26 mouse cellular contexts compared by ENCODE assay signal in the genomic region with DNA sequence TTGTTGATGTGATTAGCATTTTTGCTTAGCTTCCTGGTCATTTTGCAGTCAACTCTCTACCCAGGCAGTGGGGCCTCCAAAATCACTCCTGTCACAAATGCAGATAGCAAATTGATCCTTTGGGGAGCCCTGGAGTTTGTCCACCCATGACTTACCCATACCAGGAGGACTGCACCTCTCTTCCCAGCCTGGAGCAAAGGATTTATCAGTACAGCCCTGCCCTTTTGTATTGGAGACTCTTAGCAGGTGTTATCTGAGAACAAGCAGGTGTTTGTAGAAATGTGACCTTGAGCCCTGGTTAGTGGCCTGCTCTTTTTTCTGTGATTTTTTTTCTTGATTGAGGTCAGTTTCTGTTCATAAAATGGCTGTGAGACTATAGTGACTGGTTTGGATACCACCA.
A peak's percentile ranks its signal among the peaks of the same experiment; 100 is the strongest.
DNase-seq lines count a peak whose midpoint lies in the region; ATAC-seq and TF ChIP-seq lines count a peak whose summit lies in the region.
"Had no signal": no experiment of that assay in that cellular context is flagged by ENCODE, and none has a peak within 500 bp of the region (broad histone marks: within the 10 kb centered on the region; RNA-seq: fewer than 3 reads in every experiment).

No protein-coding gene starts in this region.

- peak; percentile 58; the same call in 1 of the 2 replicates for ATAC-seq in stomach, embryonic 16.5 days (ENCODE audit: insufficient read depth, low FRiP score)
- ATAC-seq in erythroid progenitor cell, adult 5-6 weeks (replicated peaks; ENCODE audit: low FRiP score, poor library complexity, severe bottlenecking) = no peak
- no peak for ATAC-seq in kidney, embryonic 15.5 days (replicated peaks; ENCODE audit: low FRiP score)
- ATAC-seq: forebrain, embryonic 15.5 days; hindbrain, postnatal 0 days; Patski had no signal

- TF ChIP-seq CTCF in small intestine, adult 2 months (IDR thresholded peaks at IDR 0.05; ENCODE audit: extremely low read depth, insufficient read length, insufficient replicate concordance, low read depth, low read length) = no peak
- no peak for TF ChIP-seq CTCF in lung, adult 2 months (IDR thresholded peaks at IDR 0.05; ENCODE audit: insufficient read depth, low read length)

- peaks cover 16% of the 10 kb centered on the region for H3K4me1 ChIP-seq in small intestine, adult 2 months (ENCODE audit: control insufficient read depth, insufficient read depth, insufficient read length, low read length)
- 0 out of 2 replicates have a peak, but pooled peaks cover 4% of the 10 kb centered on the region for H3K4me1 ChIP-seq in stomach, embryonic 16.5 days (ENCODE audit: control insufficient read depth, insufficient read depth, low read length)
- no peaks in the 10 kb centered on the region for H3K4me1 ChIP-seq in lung, adult 2 months (ENCODE audit: control insufficient read depth, insufficient read depth, low read length)
- H3K4me1 ChIP-seq in kidney, embryonic 15.5 days = peaks cover 3% of the 10 kb centered on the region; the same call in 1 of the 2 replicates
- H3K4me1 ChIP-seq: embryonic facial prominence, embryonic 15.5 days; forebrain, embryonic 12.5 days had no signal

- intact Hi-C loops in heart, postnatal 14 days (cut with DNase I) = no loop called here

- TF ChIP-seq POLR2A in small intestine, adult 2 months (IDR thresholded peaks at IDR 0.05; ENCODE audit: low read depth, low read length) = no peak
- no peak for TF ChIP-seq POLR2A in lung, adult 2 months (IDR thresholded peaks at IDR 0.05; ENCODE audit: borderline replicate concordance, extremely low read depth, low read depth, low read length)

- no peak overlapping the region for H3K4me3 ChIP-seq in small intestine, adult 2 months (ENCODE audit: low read depth, low read length)
- no peak overlapping the region for H3K4me3 ChIP-seq in stomach, embryonic 16.5 days (replicated peaks; ENCODE audit: low read length)
- H3K4me3 ChIP-seq in lung, adult 2 months (replicated peaks; ENCODE audit: extremely low read depth, low read depth, low read length) = no peak overlapping the region
- no peak overlapping the region for H3K4me3 ChIP-seq in kidney, embryonic 15.5 days (replicated peaks)
- H3K4me3 ChIP-seq: embryonic facial prominence, embryonic 12.5 days; embryonic facial prominence, embryonic 15.5 days; forebrain, embryonic 12.5 days; forebrain, embryonic 15.5 days; heart, adult 2 months had no signal

- DNase-seq in heart, adult 11 months = peak; percentile 25
- no peak for DNase-seq in heart, postnatal 14 days
- no peak for DNase-seq in lung, adult 2 months
- DNase-seq: adrenal gland, adult 2 months; adrenal gland, postnatal 14 days; cerebellum, adult 11 months; cerebellum, adult 2 months; cerebellum, adult 9-11 months; cerebellum, postnatal 25 days; gastrocnemius, postnatal 25 days; heart, adult 2 months; heart, postnatal 4 days had no signal

- no peaks in the 10 kb centered on the region for H3K9me3 ChIP-seq in stomach, embryonic 16.5 days (replicated peaks; ENCODE audit: control insufficient read depth, low read length)
- H3K9me3 ChIP-seq in kidney, embryonic 15.5 days (replicated peaks) = no peaks in the 10 kb centered on the region
- H3K9me3 ChIP-seq: embryonic facial prominence, embryonic 12.5 days; embryonic facial prominence, embryonic 15.5 days; forebrain, embryonic 12.5 days; forebrain, embryonic 15.5 days; G1E had no signal

- H3K4me2 ChIP-seq in stomach, embryonic 16.5 days (ENCODE audit: low read depth, low read length) = no peak overlapping the region
- H3K4me2 ChIP-seq in kidney, embryonic 15.5 days = no peak overlapping the region
- H3K4me2 ChIP-seq: embryonic facial prominence, embryonic 12.5 days; embryonic facial prominence, embryonic 15.5 days; forebrain, embryonic 12.5 days; forebrain, embryonic 15.5 days; heart, embryonic 11.5 days; hindbrain, embryonic 14.5 days had no signal

- no peaks in the 10 kb centered on the region for H3K36me3 ChIP-seq in small intestine, adult 2 months (ENCODE audit: control insufficient read depth, insufficient read depth, low read length)
- H3K36me3 ChIP-seq in stomach, embryonic 16.5 days (ENCODE audit: control insufficient read depth, insufficient read depth, low read length) = no peaks in the 10 kb centered on the region
- H3K36me3 ChIP-seq in kidney, embryonic 15.5 days = no peaks in the 10 kb centered on the region
- H3K36me3 ChIP-seq: embryonic facial prominence, embryonic 12.5 days; embryonic facial prominence, embryonic 15.5 days; forebrain, embryonic 12.5 days; forebrain, embryonic 15.5 days; G1E had no signal

- no peaks in the 10 kb centered on the region; the same call in 1 of the 2 replicates for H3K27me3 ChIP-seq in small intestine, adult 2 months (ENCODE audit: control insufficient read depth, insufficient read depth, low read length)
- no peaks in the 10 kb centered on the region for H3K27me3 ChIP-seq in stomach, embryonic 16.5 days (ENCODE audit: control insufficient read depth, insufficient read depth, low read length)
- H3K27me3 ChIP-seq in kidney, embryonic 15.5 days = no peaks in the 10 kb centered on the region
- H3K27me3 ChIP-seq: CH12.LX; embryonic facial prominence, embryonic 12.5 days; embryonic facial prominence, embryonic 15.5 days; forebrain, embryonic 12.5 days; forebrain, embryonic 15.5 days had no signal

- peak overlapping the region; percentile 91 for H3K27ac ChIP-seq in small intestine, adult 2 months (ENCODE audit: insufficient read depth, low read depth, low read length)
- H3K27ac ChIP-seq in stomach, embryonic 16.5 days (ENCODE audit: low read length) = peak overlapping the region; percentile 67
- no peak overlapping the region for H3K27ac ChIP-seq in kidney, embryonic 15.5 days
- H3K27ac ChIP-seq: embryonic facial prominence, embryonic 12.5 days; embryonic facial prominence, embryonic 15.5 days; forebrain, embryonic 12.5 days; forebrain, embryonic 15.5 days; heart, adult 2 months; hindbrain, embryonic 14.5 days; hindbrain, postnatal 0 days had no signal

- no peak overlapping the region for H3K9ac ChIP-seq in stomach, embryonic 16.5 days (ENCODE audit: low read length)
- no peak overlapping the region for H3K9ac ChIP-seq in kidney, embryonic 15.5 days
- H3K9ac ChIP-seq: embryonic facial prominence, embryonic 12.5 days; embryonic facial prominence, embryonic 15.5 days; forebrain, embryonic 12.5 days; forebrain, embryonic 15.5 days; hindbrain, embryonic 14.5 days had no signal
